Mouse (Mus musculus) E14TG2a.4 (cell line): ENCODE results near the gene Pacrg.

Experiments
- CTCF ChIP-seq: conservative IDR thresholded peaks from 2 replicates; pipeline ENCODE4 v1.5.1; 2014; ENCODE audit warnings: low read length
- NANOG ChIP-seq: IDR thresholded peaks from 2 replicates; pipeline ENCODE4 v1.6.1; 2014; ENCODE audit warnings: borderline replicate concordance, low read length, mixed read lengths

DNA sequence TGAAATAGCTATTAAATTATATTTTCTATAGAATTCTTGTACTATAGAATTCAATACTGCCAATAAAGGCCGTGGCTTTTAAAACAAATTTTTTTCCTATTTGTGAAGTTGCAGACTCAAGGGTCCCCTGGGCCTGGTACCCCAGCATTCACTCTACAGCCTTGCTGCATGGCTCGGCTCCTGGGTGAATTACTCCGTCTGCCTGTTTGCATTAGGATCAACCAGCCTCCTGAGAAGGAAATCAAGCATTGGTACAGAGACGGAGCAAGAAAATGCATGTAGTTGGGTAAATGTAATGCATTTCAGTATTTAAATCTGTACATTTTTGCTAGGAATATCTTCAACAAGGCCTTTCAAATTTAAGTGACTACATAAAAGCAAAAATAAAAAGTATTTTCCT is 33.4 kb downstream of the Pacrg start:
- TF ChIP-seq CTCF, result no peak
- no peak for TF ChIP-seq NANOG
